Mouse (Mus musculus) effector memory CD4-positive, alpha-beta T cell, adult 5 months (primary cell): ENCODE data around the gene Mycl. TPM values are rescaled to one million over a fixed set of nuclear protein-coding genes. Genes with fewer than 3 reads are reported as not detected.

ENCODE experiments used
- polyA plus RNA-seq: library from polyadenylated mRNA; unstranded; fragments of 100-300 nt; shearing (Covaris generic); gene quantifications from one replicate; pipeline ENCODE4 v1.2.1, GENCODE M21; 2017

Mycl gene
- polyA plus RNA-seq, result not detected

DNA sequence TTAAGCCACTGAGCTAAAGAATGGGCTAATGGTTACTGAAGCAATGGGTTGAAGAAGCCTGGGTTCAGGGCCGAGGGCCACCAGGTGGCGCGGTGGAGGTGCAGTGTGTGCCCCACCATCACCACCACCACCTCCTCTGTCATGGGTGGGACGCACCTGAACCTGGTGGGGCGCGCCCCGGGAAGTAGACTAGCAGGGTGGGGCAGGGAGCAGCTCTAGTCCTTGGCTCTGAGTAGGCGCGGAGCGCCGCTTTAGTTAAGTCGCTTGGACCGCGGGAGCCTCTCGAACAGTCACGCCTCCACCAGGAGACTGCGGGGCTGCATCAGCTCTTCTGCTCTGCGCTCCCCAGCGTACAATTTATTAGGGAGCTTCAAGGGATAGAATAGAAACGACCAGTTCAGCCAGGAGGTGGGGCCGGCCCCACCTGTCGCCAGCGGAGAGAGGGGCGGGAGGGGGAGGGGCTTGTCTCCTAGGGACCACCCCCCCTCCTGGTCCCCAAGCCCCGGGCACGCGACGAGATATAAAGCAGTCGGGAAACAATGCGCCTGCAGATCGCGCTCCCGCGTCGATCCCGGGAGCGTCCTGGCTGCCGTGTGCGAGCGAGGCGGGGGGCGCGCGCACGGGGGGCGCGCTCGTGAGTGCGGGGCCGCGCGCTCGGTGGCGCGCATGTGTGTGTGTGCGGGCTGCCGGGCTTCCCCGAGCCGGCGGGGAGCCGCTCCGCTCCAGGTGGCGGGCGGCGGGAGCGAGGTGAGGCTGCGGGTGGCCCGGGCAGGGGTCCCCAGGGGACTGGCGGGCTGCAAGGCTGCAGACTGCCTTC lies at the start of gene Mycl:
Gene Mycl (plus strand): TSS at position 249 of the 817 bp plus-strand sequence.

GRCm38 (mm10) chr4:122961100-122961567 lies 34.3 kb upstream of the Mycl start, which contains the start of gene Mfsd2a:
TSS of gene Mfsd2a (minus strand) at chr4:122961188.

DNA sequence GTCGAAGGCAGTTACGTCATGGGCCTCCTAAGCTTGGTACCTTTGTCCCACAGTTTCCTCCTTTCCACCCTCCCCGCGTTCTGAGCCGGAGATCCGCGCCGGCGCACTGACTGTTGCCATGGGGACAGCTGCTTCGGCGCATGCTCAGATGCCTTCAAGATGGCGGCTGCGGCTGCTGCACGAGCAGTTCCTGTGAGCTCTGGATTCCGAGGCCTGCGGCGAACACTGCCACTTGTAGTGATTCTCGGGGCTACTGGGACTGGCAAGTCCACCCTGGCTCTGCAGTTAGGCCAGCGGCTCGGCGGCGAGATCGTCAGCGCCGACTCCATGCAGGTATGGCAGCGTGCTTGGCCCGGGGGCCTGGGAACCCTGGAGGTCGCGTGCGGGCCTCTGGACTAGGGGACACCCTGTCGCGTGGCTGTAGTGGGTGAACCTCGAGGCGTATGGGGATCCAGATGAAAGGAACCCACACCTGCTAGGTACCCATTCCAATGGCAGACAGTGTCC lies 21.1 kb downstream of the Mycl start, which contains the start of gene Trit1:
Gene Trit1 (plus strand): TSS at position 147 of the 507 bp plus-strand sequence.

Other genes starting within 250 kb of the Mycl start
- gene Ppt1, start 159.4 kb upstream of the Mycl start, polyA plus RNA-seq, result 70.6 TPM
- 110 TPM for gene Cap1, start 109.6 kb upstream of the Mycl start, polyA plus RNA-seq
- 4.7 TPM for gene Mfsd2a, start 34.5 kb upstream of the Mycl start, polyA plus RNA-seq
- gene Trit1, start 20.9 kb downstream of the Mycl start, polyA plus RNA-seq, result 24.1 TPM
- gene Bmp8b, start 109.5 kb downstream of the Mycl start, polyA plus RNA-seq, result not detected
- gene Oxct2b, start 120.6 kb downstream of the Mycl start, polyA plus RNA-seq, result not detected
- gene Ppie, start 144.3 kb downstream of the Mycl start, polyA plus RNA-seq, result 81.5 TPM
- gene Hpcal4, start 187.6 kb downstream of the Mycl start, polyA plus RNA-seq, result 0.07 TPM
- gene Nt5c1a, start 205.9 kb downstream of the Mycl start, polyA plus RNA-seq, result not detected
- gene Heyl, start 237.9 kb downstream of the Mycl start, polyA plus RNA-seq, result not detected